Mouse (Mus musculus): ENCODE data around the gene Pde4c. TPM values are rescaled to one million over a fixed set of nuclear protein-coding genes. Genes with fewer than 3 reads are reported as not detected.

Pde4c gene
- polyA plus RNA-seq, 2 experiments: 0.38 TPM; not detected in 1

- Histone ChIP-seq H3K27me3 (ENCODE audit: control insufficient read depth, insufficient read depth, low read length) (no peaks in the 10 kb centered on the region), H3K36me3 (ENCODE audit: control insufficient read depth, insufficient read depth, low read length) (peaks cover 23% of the 10 kb centered on the region), H3K4me2 (replicated peaks; ENCODE audit: low read depth, low read length, severe bottlenecking) (no peak overlapping the region), H3K4me1 (ENCODE audit: control insufficient read depth, insufficient read depth, low read length) (peaks cover 18% of the 10 kb centered on the region), H3K9ac (ENCODE audit: low read depth, low read length, severe bottlenecking) (no peak overlapping the region), H3K27ac (replicated peaks; ENCODE audit: low read depth, low read length) (no peak overlapping the region), H3K9me3 (ENCODE audit: control insufficient read depth, low read length) (no peaks in the 10 kb centered on the region), H3K4me3 (replicated peaks; ENCODE audit: low read length) (no peak overlapping the region)
- WGBS: 77% methylated on average over 22 of the region's 22 CpGs
- DNase-seq (ENCODE audit: low spot score) (no peak), ATAC-seq (ENCODE audit: low FRiP score, low read depth) (no peak)
- TF ChIP-seq POLR2A (IDR thresholded peaks at IDR 0.05; ENCODE audit: borderline replicate concordance, extremely low read depth, insufficient read depth, insufficient read length): no peak
Observed at GRCm38 (mm10) chr8:70757523-70758307, 34.2 kb downstream of the Pde4c start.

DNA sequence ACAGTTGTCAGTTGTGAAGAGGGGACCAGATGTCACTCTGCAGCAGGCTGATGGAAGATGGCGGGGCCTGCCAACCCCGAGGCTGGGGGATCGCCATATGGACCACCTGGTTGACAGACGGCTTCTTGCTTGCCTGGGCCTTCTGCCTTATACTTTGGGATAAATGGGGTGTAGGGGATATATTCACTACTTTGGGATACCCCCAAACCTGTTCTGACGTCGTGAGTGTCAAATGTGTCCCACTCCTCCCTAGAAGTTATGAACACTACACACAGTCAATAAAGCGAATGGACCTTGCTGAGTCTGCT is 34.7 kb downstream of the Pde4c start:
- Histone ChIP-seq H3K9me3 (ENCODE audit: control insufficient read depth, low read length) (no peaks in the 10 kb centered on the region), H3K27ac (replicated peaks; ENCODE audit: low read depth, low read length) (no peak overlapping the region), H3K4me1 (ENCODE audit: control insufficient read depth, insufficient read depth, low read length) (peaks cover 15% of the 10 kb centered on the region), H3K9ac (ENCODE audit: low read depth, low read length, severe bottlenecking) (no peak overlapping the region), H3K36me3 (ENCODE audit: control insufficient read depth, insufficient read depth, low read length) (peaks cover 23% of the 10 kb centered on the region), H3K4me2 (replicated peaks; ENCODE audit: low read depth, low read length, severe bottlenecking) (no peak overlapping the region), H3K27me3 (ENCODE audit: control insufficient read depth, insufficient read depth, low read length) (no peaks in the 10 kb centered on the region), H3K4me3 (replicated peaks; ENCODE audit: low read length) (no peak overlapping the region)
- WGBS: 86% methylated on average over 7 of the region's 7 CpGs
- no peak for TF ChIP-seq POLR2A (IDR thresholded peaks at IDR 0.05; ENCODE audit: borderline replicate concordance, extremely low read depth, insufficient read depth, insufficient read length)
- no peak for DNase-seq (ENCODE audit: low spot score)
- ATAC-seq (ENCODE audit: low FRiP score, low read depth): no peak

- H3K4me1 ChIP-seq (ENCODE audit: control insufficient read depth, insufficient read depth, low read length): peaks cover 11% of the 10 kb centered on the region
- H3K4me3 ChIP-seq (replicated peaks; ENCODE audit: low read length): no peak overlapping the region
- H3K27me3 ChIP-seq (ENCODE audit: control insufficient read depth, insufficient read depth, low read length): no peaks in the 10 kb centered on the region
- no peak for TF ChIP-seq POLR2A (IDR thresholded peaks at IDR 0.05; ENCODE audit: borderline replicate concordance, extremely low read depth, insufficient read depth, insufficient read length)
- DNase-seq (ENCODE audit: low spot score) (no peak), ATAC-seq (ENCODE audit: low FRiP score, low read depth) (no peak)
- WGBS: 68% methylated on average over 18 of the region's 19 CpGs
- H3K9ac ChIP-seq (ENCODE audit: low read depth, low read length, severe bottlenecking): no peak overlapping the region
- H3K9me3 ChIP-seq (ENCODE audit: control insufficient read depth, low read length): no peaks in the 10 kb centered on the region
- H3K27ac ChIP-seq (replicated peaks; ENCODE audit: low read depth, low read length): no peak overlapping the region
- peaks cover 23% of the 10 kb centered on the region for H3K36me3 ChIP-seq (ENCODE audit: control insufficient read depth, insufficient read depth, low read length)
- H3K4me2 ChIP-seq (replicated peaks; ENCODE audit: low read depth, low read length, severe bottlenecking): no peak overlapping the region; the same call in 1 of the 2 replicates
Observed at GRCm38 (mm10) chr8:70758616-70759561, 35.4 kb downstream of the Pde4c start.

DNA sequence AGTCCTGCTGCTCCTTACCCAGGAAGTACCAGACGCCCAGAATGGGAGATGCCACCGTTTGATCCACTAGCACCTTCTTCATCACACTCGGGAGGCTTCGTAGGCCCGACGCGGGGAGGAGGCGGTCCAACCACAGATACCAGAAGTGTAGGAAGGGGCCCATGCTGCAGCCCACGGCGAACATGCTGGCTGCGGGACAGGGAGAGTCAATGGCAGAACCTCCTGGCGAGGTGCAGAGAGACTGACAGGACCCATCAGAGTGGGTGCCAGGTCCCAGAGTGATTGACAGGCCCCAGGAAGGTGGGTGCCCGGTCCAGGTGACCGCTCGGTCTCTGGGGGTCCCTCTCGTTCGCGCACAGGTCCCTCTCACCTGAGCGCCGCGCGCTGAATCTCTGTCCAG is 36.8 kb downstream of the Pde4c start:
- WGBS: 1% methylated on average over 12 of the region's 22 CpGs
- peaks cover 8% of the 10 kb centered on the region for H3K4me1 ChIP-seq (ENCODE audit: control insufficient read depth, insufficient read depth, low read length)
- H3K9me3 ChIP-seq (ENCODE audit: control insufficient read depth, low read length): no peaks in the 10 kb centered on the region
- no peak for TF ChIP-seq POLR2A (IDR thresholded peaks at IDR 0.05; ENCODE audit: borderline replicate concordance, extremely low read depth, insufficient read depth, insufficient read length)
- peaks cover 23% of the 10 kb centered on the region for H3K36me3 ChIP-seq (ENCODE audit: control insufficient read depth, insufficient read depth, low read length)
- peak overlapping the region; percentile 98 for H3K4me2 ChIP-seq (replicated peaks; ENCODE audit: low read depth, low read length, severe bottlenecking)
- no peaks in the 10 kb centered on the region for H3K27me3 ChIP-seq (ENCODE audit: control insufficient read depth, insufficient read depth, low read length)
- H3K27ac ChIP-seq (replicated peaks; ENCODE audit: low read depth, low read length): 0 out of 2 replicates have a peak overlapping the region, but pooled peaks have one; percentile 33
- H3K9ac ChIP-seq (ENCODE audit: low read depth, low read length, severe bottlenecking): peak overlapping the region; percentile 72
- no peak for ATAC-seq (ENCODE audit: low FRiP score, low read depth)
- no peak for DNase-seq (ENCODE audit: low spot score)
- H3K4me3 ChIP-seq (replicated peaks; ENCODE audit: low read length): peak overlapping the region; percentile 71

- peak; percentile 97 for DNase-seq (ENCODE audit: low spot score)
- peak; percentile 97 for ATAC-seq (ENCODE audit: low FRiP score, low read depth)
- Histone ChIP-seq H3K4me1 (ENCODE audit: control insufficient read depth, insufficient read depth, low read length) (peaks cover 11% of the 10 kb centered on the region), H3K27me3 (ENCODE audit: control insufficient read depth, insufficient read depth, low read length) (no peaks in the 10 kb centered on the region), H3K9me3 (ENCODE audit: control insufficient read depth, low read length) (no peaks in the 10 kb centered on the region), H3K27ac (replicated peaks; ENCODE audit: low read depth, low read length) (0 out of 2 replicates have a peak within 1 kb of the TSS, but pooled peaks have one; percentile 33), H3K9ac (ENCODE audit: low read depth, low read length, severe bottlenecking) (peak within 1 kb of the TSS; percentile 72), H3K36me3 (ENCODE audit: control insufficient read depth, insufficient read depth, low read length) (peaks cover 23% of the 10 kb centered on the region), H3K4me2 (replicated peaks; ENCODE audit: low read depth, low read length, severe bottlenecking) (peak within 1 kb of the TSS; percentile 98), H3K4me3 (replicated peaks; ENCODE audit: low read length) (peak within 1 kb of the TSS; percentile 71)
- WGBS: under 1% methylated on average over 54 of the region's 55 CpGs
- no peak for TF ChIP-seq POLR2A (IDR thresholded peaks at IDR 0.05; ENCODE audit: borderline replicate concordance, extremely low read depth, insufficient read depth, insufficient read length)
Observed at GRCm38 (mm10) chr8:70760775-70761406, 37.4 kb downstream of the Pde4c start, which contains the start of gene Mpv17l2. Gene Mpv17l2, minus strand, starts transcription at chr8:70760946.

All from limb, embryonic 14.5 days (tissue).